ENCODE assay signal across 10 mouse cellular contexts in genomic region chr19:48144129-48144528, GRCm38 (mm10).
A peak's percentile ranks its signal among the peaks of the same experiment; 100 is the strongest.
DNase-seq lines count a peak whose midpoint lies in the region; ATAC-seq lines count a peak whose summit lies in the region.
"Had no signal": no experiment of that assay in that cellular context is flagged by ENCODE, and none has a peak within 500 bp of the region (broad histone marks: within the 10 kb centered on the region; RNA-seq: fewer than 3 reads in every experiment).

No protein-coding gene starts in this region.

- H3K36me3 ChIP-seq in hindbrain, embryonic 14.5 days (replicated peaks; ENCODE audit: control insufficient read depth, insufficient read depth) = no peaks in the 10 kb centered on the region

- H3K4me3 ChIP-seq in hindbrain, embryonic 14.5 days (replicated peaks; ENCODE audit: low read length) = no peak overlapping the region
- H3K4me3 ChIP-seq: erythroblast, embryonic 14.5 days had no signal

- H3K9ac ChIP-seq in hindbrain, embryonic 14.5 days = no peak overlapping the region

- H3K4me1 ChIP-seq in hindbrain, embryonic 14.5 days (replicated peaks; ENCODE audit: control insufficient read depth, insufficient read depth, low read length) = no peaks in the 10 kb centered on the region

- no peak overlapping the region for H3K4me2 ChIP-seq in hindbrain, embryonic 14.5 days (replicated peaks)

- no peak for DNase-seq in cerebellum, adult 11-12 months
- DNase-seq in 416B (ENCODE audit: low read depth) = peak; percentile 5
- peak; percentile 3 to 5 for DNase-seq in cerebellum, postnatal 36 days
- DNase-seq in hindbrain, embryonic 14.5 days (ENCODE audit: low spot score) = peak; percentile 81
- DNase-seq in left cerebral cortex, postnatal 14 days (ENCODE audit: low spot score in 2 of 2) = peak; percentile 73 to 83
- DNase-seq in telencephalon, adult 2 months (ENCODE audit: low read depth, low spot score) = peak; percentile 50
- no peak for DNase-seq in adrenal gland, adult 8-10 months

- H3K27ac ChIP-seq in hindbrain, embryonic 14.5 days = no peak overlapping the region
- H3K27ac ChIP-seq: macrophage had no signal

- no peaks in the 10 kb centered on the region for H3K27me3 ChIP-seq in hindbrain, embryonic 14.5 days (ENCODE audit: control insufficient read depth, insufficient read depth, low read length)

- H3K9me3 ChIP-seq in hindbrain, embryonic 14.5 days (ENCODE audit: control insufficient read depth, low read length) = no peaks in the 10 kb centered on the region

- intact Hi-C loops in left cerebral cortex, postnatal 14 days (cut with DNase I) = loop anchor here (5.0 to 10.0 kb wide), 2 partner anchors 243 to 1121 kb away; no protein-coding TSS in a partner anchor

- 0 out of 2 replicates have a peak, but pooled peaks have one; percentile 59 for ATAC-seq in cerebellum, adult (ENCODE audit: insufficient number of reproducible peaks, low FRiP score, low TSS enrichment)
- no peak for ATAC-seq in hindbrain, embryonic 14.5 days (ENCODE audit: low FRiP score)

- WGBS in hindbrain, embryonic 14.5 days = 13% methylated on average over 1 of the region's 1 CpGs

Comparison
In these comparisons a context has a peak if more than half of its experiments do, and no peak if none do; other contexts are left out.
1. DNase-seq: peak in 416B (single experiment), cerebellum, postnatal 36 days (2 of 2), hindbrain, embryonic 14.5 days (single experiment), left cerebral cortex, postnatal 14 days (2 of 2) and telencephalon, adult 2 months (single experiment); none in cerebellum, adult 11-12 months (single experiment) and adrenal gland, adult 8-10 months (single experiment).